Mouse (Mus musculus) forebrain, embryonic 13.5 days (tissue): ENCODE measurements around the gene Lrba. TPM values are rescaled to one million over a fixed set of nuclear protein-coding genes. Genes with fewer than 3 reads are reported as not detected.

Source experiments
- ATAC-seq: fragments of 200-750 bp; cut with Nextera tagmentation; 2 replicates; pipeline ENCODE4 v1.8.0; 2017
- H3K27ac ChIP-seq: fragments of 300-500 bp; sonication (generic); 2 replicates; pipeline ENCODE4 v1.5.1; 2015; ENCODE audit warnings: inconsistent platforms, mild to moderate bottlenecking, moderate library complexity
- H3K27me3 ChIP-seq: fragments of 300-500 bp; sonication (generic); 2 replicates; pipeline ENCODE4 v1.6.1; 2015; ENCODE audit warnings: mild to moderate bottlenecking, inconsistent platforms
- H3K36me3 ChIP-seq: fragments of 300-500 bp; sonication (generic); 2 replicates; pipeline ENCODE4 v1.6.1; 2015; ENCODE audit warnings: mild to moderate bottlenecking, inconsistent platforms; ENCODE audit not compliant: poor library complexity, severe bottlenecking
- H3K4me1 ChIP-seq: fragments of 300-500 bp; sonication (generic); 2 replicates; pipeline ENCODE4 v1.6.1; 2015; ENCODE audit warnings: inconsistent platforms
- H3K4me2 ChIP-seq: fragments of 300-500 bp; sonication (generic); 2 replicates; pipeline ENCODE4 v1.6.1; 2015; ENCODE audit warnings: inconsistent platforms, mild to moderate bottlenecking, moderate library complexity
- H3K4me3 ChIP-seq: fragments of 300-500 bp; sonication (generic); 2 replicates; pipeline ENCODE4 v1.5.1; 2015; ENCODE audit warnings: mild to moderate bottlenecking, inconsistent platforms
- H3K9ac ChIP-seq: fragments of 300-500 bp; sonication (generic); 2 replicates; pipeline ENCODE4 v1.6.1; 2015; ENCODE audit warnings: mild to moderate bottlenecking, inconsistent platforms
- H3K9me3 ChIP-seq: fragments of 300-500 bp; sonication (generic); replicated peaks from 2 replicates; pipeline ENCODE4 v1.6.1; 2016; ENCODE audit warnings: inconsistent platforms
- WGBS: fragments of 180-500 bp; shearing (Covaris S2); methylation state at CpG from one replicate; pipeline ENCODE4 v1.1.7; 2015; 5-methylcytosine and 5-hydroxymethylcytosine counted together
- polyA plus RNA-seq: library from polyadenylated mRNA; unstranded; fragments of >200 nt; fragmentation: Nextera tagmentation; extraction: Ambion mirVana; gene quantifications from 2 replicates; pipeline ENCODE4 v1.2.1, GENCODE M21; 2015

Lrba gene
- polyA plus RNA-seq, 1 experiment from 2014 or later = 2.1 TPM

DNA sequence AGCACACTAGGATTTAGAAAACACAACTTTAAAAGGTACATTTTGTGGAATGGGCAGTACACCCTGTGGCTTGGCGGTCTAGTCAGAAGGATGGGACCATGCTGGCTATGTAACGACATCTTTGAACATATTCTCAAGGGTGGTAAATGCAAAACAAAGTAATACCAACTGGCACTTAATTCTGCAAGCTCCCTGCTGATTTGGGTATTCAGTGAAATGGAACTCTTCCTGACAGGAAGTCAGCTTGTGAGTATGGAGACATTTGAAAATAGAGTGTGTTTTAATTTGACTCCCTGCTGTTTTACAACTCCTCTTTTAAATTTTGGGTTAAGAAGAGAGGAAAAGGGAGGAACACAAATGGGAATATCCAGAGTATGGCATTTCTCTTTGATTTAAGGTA is 158.1 kb downstream of the Lrba start:
- no peak overlapping the region for H3K4me2 ChIP-seq
- no peak overlapping the region for H3K9ac ChIP-seq
- no peak overlapping the region for H3K27ac ChIP-seq
- no peak overlapping the region for H3K4me3 ChIP-seq
- H3K9me3 ChIP-seq = no peaks in the 10 kb centered on the region
- no peaks in the 10 kb centered on the region for H3K4me1 ChIP-seq
- WGBS = 24% methylated on average over 2 of the region's 2 CpGs
- no peaks in the 10 kb centered on the region for H3K27me3 ChIP-seq
- H3K36me3 ChIP-seq = no peaks in the 10 kb centered on the region
- ATAC-seq = no peak

DNA sequence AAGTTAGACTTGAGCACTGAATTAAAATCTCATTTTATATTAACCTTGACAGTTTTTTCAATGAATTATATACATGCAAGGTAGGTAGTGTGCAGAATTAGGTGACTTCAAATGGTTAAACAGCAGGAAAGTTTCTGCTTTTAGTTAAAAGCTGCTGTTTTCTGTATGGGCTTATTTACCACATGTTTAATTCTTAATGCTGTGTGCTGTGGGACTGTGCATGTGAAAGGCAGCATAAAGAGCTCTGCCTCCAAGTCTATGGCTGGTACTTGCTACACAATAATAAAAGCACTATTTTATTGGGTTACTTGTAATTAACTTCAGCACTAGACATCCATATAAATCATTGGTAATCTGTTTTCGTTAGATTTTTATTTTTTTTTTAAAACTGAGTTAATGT is 160.6 kb downstream of the Lrba start:
- H3K27ac ChIP-seq = no peak overlapping the region
- H3K9me3 ChIP-seq = no peaks in the 10 kb centered on the region
- 83% methylated on average over 1 of the region's 1 CpGs for WGBS
- no peak overlapping the region for H3K4me3 ChIP-seq
- no peaks in the 10 kb centered on the region for H3K4me1 ChIP-seq
- no peak overlapping the region for H3K4me2 ChIP-seq
- H3K27me3 ChIP-seq = no peaks in the 10 kb centered on the region
- H3K36me3 ChIP-seq = no peaks in the 10 kb centered on the region
- no peak overlapping the region for H3K9ac ChIP-seq
- no peak for ATAC-seq

DNA sequence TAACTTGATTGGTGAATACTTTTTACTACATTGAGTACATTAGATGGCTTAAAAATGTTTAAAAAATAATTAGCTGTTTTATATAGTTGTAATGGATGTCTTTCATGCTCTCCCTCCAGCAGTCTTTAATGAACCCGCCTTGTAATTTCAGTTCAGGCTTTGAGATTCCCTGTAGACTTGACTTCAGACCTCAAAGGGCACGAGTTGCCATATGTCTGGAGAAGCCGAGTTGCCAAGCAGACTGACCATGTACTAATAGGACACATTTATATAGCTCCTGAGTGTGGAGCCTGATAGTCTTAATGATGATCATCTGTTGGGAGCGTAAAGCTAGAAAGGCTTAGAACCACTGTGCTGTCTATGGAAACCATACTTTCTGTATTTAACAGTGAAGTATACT is 161.8 kb downstream of the Lrba start:
- Histone ChIP-seq H3K4me3 (no peak overlapping the region), H3K36me3 (no peaks in the 10 kb centered on the region), H3K4me1 (no peaks in the 10 kb centered on the region), H3K4me2 (no peak overlapping the region), H3K9ac (no peak overlapping the region), H3K27me3 (no peaks in the 10 kb centered on the region), H3K27ac (no peak overlapping the region), H3K9me3 (no peaks in the 10 kb centered on the region)
- 84% methylated on average over 4 of the region's 4 CpGs for WGBS
- no peak for ATAC-seq

DNA sequence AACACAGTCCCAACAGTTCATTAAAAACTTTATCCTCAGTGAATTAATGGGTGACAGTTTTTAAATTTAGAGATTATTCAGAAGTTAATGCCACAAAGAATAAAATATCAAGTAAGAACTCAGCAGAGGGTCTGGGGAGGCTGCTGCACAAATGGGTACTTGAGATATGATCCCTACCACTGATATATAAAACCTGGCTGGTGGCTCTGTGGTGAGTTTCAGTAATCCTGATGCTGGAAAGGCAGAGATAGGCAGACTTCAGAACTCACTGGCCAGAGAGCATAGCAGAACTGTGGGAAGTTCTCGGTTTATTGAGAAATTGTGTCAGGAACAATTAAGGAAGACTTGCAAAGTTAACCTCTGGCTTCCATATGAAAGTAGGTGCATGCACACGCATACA is 199.3 kb downstream of the Lrba start:
- Histone ChIP-seq H3K9ac (no peak overlapping the region), H3K4me1 (no peaks in the 10 kb centered on the region), H3K9me3 (no peaks in the 10 kb centered on the region), H3K36me3 (no peaks in the 10 kb centered on the region), H3K27ac (no peak overlapping the region), H3K4me2 (no peak overlapping the region), H3K4me3 (no peak overlapping the region), H3K27me3 (no peaks in the 10 kb centered on the region)
- WGBS = 88% methylated on average over 2 of the region's 2 CpGs
- no peak for ATAC-seq

DNA sequence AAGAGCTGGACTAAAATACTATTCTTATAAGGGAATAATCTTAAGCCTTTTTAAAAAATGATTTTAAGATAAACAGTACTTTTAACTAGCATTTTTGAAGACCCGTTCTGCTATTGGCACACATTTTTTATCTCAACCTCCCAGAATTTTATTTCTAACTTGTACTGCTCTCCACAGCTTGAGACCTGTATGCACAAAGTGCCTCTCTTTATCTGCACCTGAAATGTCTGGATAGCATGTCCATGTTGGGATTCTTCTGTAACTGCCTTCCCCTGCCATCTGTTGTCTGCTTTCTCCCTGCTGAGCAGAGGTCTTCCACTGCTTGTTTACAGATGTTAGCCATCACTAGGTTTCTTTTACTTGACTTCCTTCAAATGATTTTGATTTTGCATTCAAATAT is 202.3 kb downstream of the Lrba start:
- no peak for ATAC-seq
- WGBS = 97% methylated on average over 1 of the region's 1 CpGs
- no peak overlapping the region for H3K4me3 ChIP-seq
- no peak overlapping the region for H3K27ac ChIP-seq
- H3K4me2 ChIP-seq = no peak overlapping the region
- H3K9me3 ChIP-seq = no peaks in the 10 kb centered on the region
- H3K36me3 ChIP-seq = no peaks in the 10 kb centered on the region
- H3K9ac ChIP-seq = no peak overlapping the region
- H3K27me3 ChIP-seq = no peaks in the 10 kb centered on the region
- H3K4me1 ChIP-seq = no peaks in the 10 kb centered on the region

DNA sequence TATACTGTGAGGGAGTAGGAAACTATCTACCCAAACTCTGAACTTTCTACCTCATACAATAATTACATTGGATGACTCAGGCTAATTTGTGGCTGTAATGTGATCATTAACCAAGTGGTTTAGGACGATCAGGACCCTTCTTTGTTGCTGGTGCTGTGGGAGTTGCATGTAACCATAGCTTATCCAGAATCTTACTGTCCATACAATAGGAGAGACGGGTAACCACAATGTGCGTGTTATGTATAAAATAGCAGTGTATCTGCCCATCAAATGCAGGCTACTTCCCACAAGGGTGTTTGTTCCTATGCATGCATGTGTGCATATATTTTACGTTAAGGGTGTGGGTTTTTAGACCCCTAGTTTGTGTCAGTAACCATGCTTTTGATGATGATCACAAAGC is 219.0 kb downstream of the Lrba start:
- Histone ChIP-seq H3K4me2 (no peak overlapping the region), H3K4me3 (no peak overlapping the region), H3K9me3 (no peaks in the 10 kb centered on the region), H3K36me3 (no peaks in the 10 kb centered on the region), H3K27ac (no peak overlapping the region), H3K4me1 (peaks cover 7% of the 10 kb centered on the region), H3K9ac (no peak overlapping the region), H3K27me3 (no peaks in the 10 kb centered on the region)
- 80% methylated on average over 4 of the region's 4 CpGs for WGBS
- no peak for ATAC-seq

DNA sequence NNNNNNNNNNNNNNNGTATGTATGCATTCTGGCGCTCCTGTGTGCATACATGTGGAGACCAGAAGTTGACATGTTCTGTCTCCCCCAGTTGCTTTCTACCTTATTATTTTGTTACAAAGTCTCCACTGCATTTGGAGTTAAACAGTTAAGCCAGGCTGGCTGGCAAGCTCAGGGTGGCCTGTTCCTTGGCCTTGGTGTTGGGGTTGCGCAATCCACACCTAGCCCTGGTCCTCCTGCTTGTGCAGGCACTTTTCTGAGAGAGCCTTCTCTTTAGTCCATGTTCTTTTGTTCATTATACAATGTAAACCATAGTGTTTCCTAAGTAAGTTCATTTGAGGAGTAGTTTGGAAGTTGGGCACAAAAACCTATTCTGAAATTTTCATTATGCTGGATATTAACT is 226.7 kb downstream of the Lrba start:
- Histone ChIP-seq H3K27ac (no peak overlapping the region), H3K4me2 (no peak overlapping the region), H3K27me3 (no peaks in the 10 kb centered on the region), H3K4me3 (no peak overlapping the region), H3K36me3 (no peaks in the 10 kb centered on the region), H3K4me1 (peaks cover 7% of the 10 kb centered on the region), H3K9ac (no peak overlapping the region), H3K9me3 (no peaks in the 10 kb centered on the region)
- WGBS = 97% methylated on average over 2 of the region's 2 CpGs
- ATAC-seq = no peak

DNA sequence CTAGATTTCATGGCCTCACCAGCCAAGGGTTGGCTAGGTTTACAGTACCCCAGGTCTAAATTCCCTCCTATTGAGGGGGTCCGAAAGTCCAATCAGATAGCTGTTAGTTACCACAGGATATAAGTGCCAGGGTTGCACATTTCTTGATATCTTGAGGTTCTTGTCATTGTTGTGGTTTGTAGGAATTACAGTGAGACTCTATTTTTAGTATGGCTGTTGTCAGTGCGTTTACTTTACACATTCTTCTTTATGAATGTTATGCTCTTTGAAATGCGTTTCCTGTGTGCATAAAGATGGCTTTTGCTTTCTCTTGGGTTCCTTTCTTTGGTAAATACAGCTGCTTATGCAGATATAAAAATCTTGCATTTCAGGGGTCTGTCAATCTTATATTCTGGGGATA is 237.1 kb downstream of the Lrba start:
- Histone ChIP-seq H3K4me3 (no peak overlapping the region), H3K9ac (no peak overlapping the region), H3K4me2 (no peak overlapping the region), H3K27ac (no peak overlapping the region), H3K27me3 (no peaks in the 10 kb centered on the region), H3K9me3 (no peaks in the 10 kb centered on the region), H3K36me3 (no peaks in the 10 kb centered on the region), H3K4me1 (no peaks in the 10 kb centered on the region)
- ATAC-seq = no peak
- 88% methylated on average over 3 of the region's 3 CpGs for WGBS

DNA sequence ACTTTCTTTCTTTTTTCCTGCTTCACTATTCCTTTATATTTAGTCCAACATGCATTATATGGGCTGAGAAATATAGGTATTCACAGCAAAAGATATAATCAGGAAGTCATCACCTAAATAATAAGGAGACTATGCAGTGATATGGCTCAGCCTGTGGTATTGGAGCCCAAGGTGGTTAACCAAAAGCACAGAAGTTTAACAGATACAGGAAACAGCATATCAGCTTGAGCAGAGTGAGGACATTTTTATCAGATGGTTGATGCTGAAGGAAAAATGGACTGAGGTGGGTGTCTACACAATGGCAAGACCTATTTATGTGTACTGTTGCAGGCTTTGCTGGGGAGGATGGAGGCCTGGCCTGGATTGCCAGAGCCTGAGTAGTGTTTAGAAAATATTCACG is 265.5 kb downstream of the Lrba start:
- Histone ChIP-seq H3K27me3 (no peaks in the 10 kb centered on the region), H3K4me2 (no peak overlapping the region), H3K9me3 (no peaks in the 10 kb centered on the region), H3K27ac (no peak overlapping the region), H3K4me1 (no peaks in the 10 kb centered on the region), H3K36me3 (no peaks in the 10 kb centered on the region), H3K9ac (no peak overlapping the region), H3K4me3 (no peak overlapping the region)
- 77% methylated on average over 1 of the region's 1 CpGs for WGBS
- no peak for ATAC-seq

DNA sequence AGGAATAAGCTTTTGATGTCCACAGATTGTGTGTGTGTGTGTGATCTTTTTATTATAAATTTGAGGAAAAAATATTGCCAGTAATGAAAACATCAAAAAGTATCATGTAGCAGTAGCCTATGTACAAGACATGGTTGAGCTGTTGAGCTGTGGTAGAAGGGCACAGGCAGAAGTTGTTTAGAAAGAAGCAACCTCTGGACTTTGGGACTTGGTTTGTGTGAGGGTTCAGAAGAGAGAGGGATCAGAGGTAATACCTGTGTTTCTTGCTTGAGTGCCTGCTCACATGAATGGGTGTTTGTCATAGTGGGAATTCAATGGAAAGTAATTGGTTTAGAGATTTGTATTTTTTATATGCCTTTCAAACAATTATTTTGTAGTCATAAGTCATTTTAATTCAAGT is 276.1 kb downstream of the Lrba start:
- ATAC-seq = no peak
- Histone ChIP-seq H3K9me3 (no peaks in the 10 kb centered on the region), H3K4me2 (no peak overlapping the region), H3K9ac (no peak overlapping the region), H3K36me3 (no peaks in the 10 kb centered on the region), H3K27me3 (no peaks in the 10 kb centered on the region), H3K27ac (no peak overlapping the region), H3K4me1 (no peaks in the 10 kb centered on the region), H3K4me3 (no peak overlapping the region)

DNA sequence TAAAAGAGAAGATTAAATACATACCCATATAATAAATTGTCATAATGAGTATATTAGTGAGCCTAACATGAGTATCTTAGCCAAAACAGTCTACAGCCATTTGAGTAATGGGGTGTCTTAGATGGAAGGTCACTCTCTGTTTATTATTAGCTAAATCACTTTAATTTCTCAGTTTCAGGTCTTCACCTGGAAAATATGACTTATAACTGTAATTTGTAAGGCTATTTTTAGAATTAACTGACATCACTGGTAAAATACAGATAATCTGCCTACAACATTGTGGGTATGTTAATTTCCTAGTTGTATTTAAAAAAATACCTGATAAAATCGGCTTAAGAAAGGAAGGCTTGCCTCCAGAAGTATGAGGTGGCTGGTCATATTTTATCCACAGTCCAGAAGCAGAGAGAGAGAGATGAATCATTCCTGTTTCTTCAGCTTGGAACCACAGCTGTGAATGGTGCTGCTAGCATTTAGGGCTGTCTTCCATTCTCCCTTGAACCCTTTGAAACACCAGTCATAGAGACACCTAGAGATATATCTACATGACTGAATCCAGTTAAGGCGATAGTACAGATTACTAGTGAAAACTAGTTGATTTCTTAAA is 294.1 kb downstream of the Lrba start:
- Histone ChIP-seq H3K36me3 (no peaks in the 10 kb centered on the region), H3K4me3 (no peak overlapping the region)
- no peak for ATAC-seq

DNA sequence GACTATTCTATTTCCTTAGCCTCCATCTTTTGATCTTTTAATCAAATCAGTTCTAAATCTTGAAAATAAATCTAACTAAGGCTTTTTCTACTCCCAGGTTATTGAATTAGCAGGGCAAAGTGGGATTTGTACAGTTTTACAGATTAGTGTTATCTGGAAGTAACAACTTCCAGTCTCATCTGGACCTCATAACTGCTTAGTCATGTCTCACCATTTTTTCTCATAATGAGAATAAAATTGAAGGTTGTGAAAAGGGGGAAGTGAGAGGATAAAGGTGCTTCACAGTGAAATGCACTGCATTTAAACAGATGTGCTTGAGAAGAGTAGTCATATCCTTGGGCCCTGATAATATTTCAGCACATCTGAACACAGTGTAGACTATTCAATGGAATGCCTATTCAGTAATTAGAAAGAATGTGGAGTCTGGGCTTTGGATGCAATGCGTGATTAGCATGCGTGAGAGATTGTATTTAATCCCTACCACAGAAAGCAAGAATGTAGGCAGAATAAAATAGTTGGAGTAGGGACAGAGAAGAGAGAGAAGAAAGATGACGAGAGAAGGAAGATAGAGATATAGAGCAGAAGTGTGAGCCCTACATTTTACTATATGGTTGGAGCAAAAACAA is 298.5 kb downstream of the Lrba start:
- Histone ChIP-seq H3K4me1 (no peaks in the 10 kb centered on the region), H3K36me3 (no peaks in the 10 kb centered on the region), H3K27ac (no peak overlapping the region), H3K4me2 (no peak overlapping the region), H3K9ac (no peak overlapping the region), H3K9me3 (no peaks in the 10 kb centered on the region), H3K27me3 (no peaks in the 10 kb centered on the region), H3K4me3 (no peak overlapping the region)
- 25% methylated on average over 3 of the region's 3 CpGs for WGBS
- ATAC-seq = no peak

More for the DNA sequence above, 294.1 kb downstream of the Lrba start:
- no peak overlapping the region for H3K27ac ChIP-seq
- 89% methylated on average over 2 of the region's 2 CpGs for WGBS
- H3K9ac ChIP-seq = no peak overlapping the region
- H3K9me3 ChIP-seq = no peaks in the 10 kb centered on the region
- H3K4me2 ChIP-seq = no peak overlapping the region
- no peaks in the 10 kb centered on the region for H3K27me3 ChIP-seq
- no peaks in the 10 kb centered on the region for H3K4me1 ChIP-seq
